10 mouse cellular contexts compared by ENCODE assay signal in genomic region chr9:88542816-88543215, GRCm38 (mm10). TPM values are rescaled to one million over a fixed set of nuclear protein-coding genes. Genes with fewer than 3 reads are reported as not detected.
DNase-seq lines count a peak whose midpoint lies in the region; ATAC-seq lines count a peak whose summit lies in the region.
"Had no signal": no experiment of that assay in that cellular context is flagged by ENCODE, and none has a peak within 500 bp of the region (broad histone marks: within the 10 kb centered on the region; RNA-seq: fewer than 3 reads in every experiment).

No protein-coding gene starts in this region.

- no peak overlapping the region for H3K4me2 ChIP-seq in kidney, embryonic 16.5 days (replicated peaks; ENCODE audit: low read depth, low read length)
- H3K4me2 ChIP-seq: embryonic facial prominence, embryonic 13.5 days had no signal

- peak; percentile 45 for DNase-seq in CD4-positive, CD25-positive, alpha-beta regulatory T cell, adult 2 months (ENCODE audit: low read depth, low spot score)
- no peak for DNase-seq in kidney, postnatal 25 days
- peak; percentile 63 for DNase-seq in brain, adult 2 months (ENCODE audit: low read depth, low spot score)
- peak; percentile 59 for DNase-seq in lung, postnatal 36 days
- DNase-seq in cerebellum, postnatal 4 days (ENCODE audit: low spot score in 2 of 2), result no peak
- no peak for DNase-seq in adrenal gland, postnatal 4 days (ENCODE audit: low spot score in 2 of 2)

- H3K27ac ChIP-seq in kidney, embryonic 16.5 days (ENCODE audit: low read length), result no peak overlapping the region
- H3K27ac ChIP-seq: embryonic facial prominence, embryonic 13.5 days had no signal

- WGBS in kidney, embryonic 16.5 days, result 25% methylated on average over 2 of the region's 2 CpGs

- no peaks in the 10 kb centered on the region for H3K4me1 ChIP-seq in kidney, embryonic 16.5 days (ENCODE audit: insufficient read depth, low read length)
- H3K4me1 ChIP-seq: embryonic facial prominence, embryonic 13.5 days had no signal

- no peaks in the 10 kb centered on the region for H3K9me3 ChIP-seq in kidney, embryonic 16.5 days (ENCODE audit: low read length)
- H3K9me3 ChIP-seq: embryonic facial prominence, embryonic 13.5 days had no signal

- H3K27me3 ChIP-seq in kidney, embryonic 16.5 days (ENCODE audit: insufficient read depth, low read length), result no peaks in the 10 kb centered on the region
- H3K27me3 ChIP-seq: embryonic facial prominence, embryonic 13.5 days had no signal

- H3K4me3 ChIP-seq in kidney, embryonic 16.5 days (ENCODE audit: low read length), result no peak overlapping the region
- H3K4me3 ChIP-seq: embryonic facial prominence, embryonic 13.5 days had no signal

- H3K36me3 ChIP-seq in kidney, embryonic 16.5 days (ENCODE audit: insufficient read depth, low read length), result no peaks in the 10 kb centered on the region
- H3K36me3 ChIP-seq: embryonic facial prominence, embryonic 13.5 days had no signal

- no peak for ATAC-seq in CD4-positive, CD25-positive, alpha-beta regulatory T cell, adult 4 months
- ATAC-seq in kidney, embryonic 16.5 days (ENCODE audit: low FRiP score, low TSS enrichment), result peak; percentile 44; the same call in 1 of the 2 replicates

- H3K9ac ChIP-seq in kidney, embryonic 16.5 days (replicated peaks; ENCODE audit: low read length), result no peak overlapping the region
- H3K9ac ChIP-seq: embryonic facial prominence, embryonic 13.5 days had no signal

RNA-seq across cellular contexts. Expression of gene Zfp949, which starts 5.0 kb away (rescaled TPM):
- 10 to 100 TPM; 15.4 to 16.7 TPM for polyA plus RNA-seq in CD4-positive, CD25-positive, alpha-beta regulatory T cell, adult 4 months (2017; shearing (Covaris generic))
- 11.8 and 13.9 TPM in 2 replicates for polyA plus RNA-seq in kidney, embryonic 16.5 days (2015; fragmentation: Nextera tagmentation; extraction: Ambion mirVana)
- 10 to 100 TPM; 12.8 to 13.7 TPM for total RNA-seq in adrenal gland, postnatal 4 days (2021)

RNA-seq across cellular contexts. Expression of gene Trim43a, which starts 37.9 kb away (rescaled TPM):
- polyA plus RNA-seq in CD4-positive, CD25-positive, alpha-beta regulatory T cell, adult 4 months (2017; shearing (Covaris generic)), result not detected
- 0.07 and 0.09 TPM in 2 replicates for polyA plus RNA-seq in kidney, embryonic 16.5 days (2015; fragmentation: Nextera tagmentation; extraction: Ambion mirVana)
- 1 to 10 TPM; 1.1 to 1.3 TPM for total RNA-seq in adrenal gland, postnatal 4 days (2021)
- polyA plus RNA-seq: limb, embryonic 11.5 days had no signal

Comparison
In these comparisons a context has a peak if more than half of its experiments do, and no peak if none do; other contexts are left out.
1. DNase-seq: peak in CD4-positive, CD25-positive, alpha-beta regulatory T cell, adult 2 months (single experiment), brain, adult 2 months (single experiment) and lung, postnatal 36 days (single experiment); none in kidney, postnatal 25 days (0 of 2), cerebellum, postnatal 4 days (0 of 2) and adrenal gland, postnatal 4 days (0 of 2).